Mouse (Mus musculus) myocyte (in vitro differentiated cells): ENCODE data around the gene Rnf114.

Experiments used
- MAX ChIP-seq: IDR thresholded peaks from one replicate; pipeline ENCODE4 v1.6.1; 2011; ENCODE audit warnings: low read depth, mild to moderate bottlenecking, control low read depth
- POLR2A ChIP-seq: IDR thresholded peaks from one replicate; pipeline ENCODE4 v1.6.1; 2011; ENCODE audit warnings: low read depth, mild to moderate bottlenecking, control low read depth, moderate library complexity; ENCODE audit not compliant: insufficient read length
- TCF12 ChIP-seq: IDR thresholded peaks from one replicate; pipeline ENCODE4 v1.6.1; 2011; ENCODE audit warnings: mild to moderate bottlenecking, control low read depth; ENCODE audit not compliant: poor library complexity, insufficient read depth, severe bottlenecking
- USF1 ChIP-seq: IDR thresholded peaks from one replicate; pipeline ENCODE4 v1.6.1; 2011; ENCODE audit warnings: low read depth, mild to moderate bottlenecking, control low read depth, moderate library complexity

- TF ChIP-seq USF1, result no peak
- no peak for TF ChIP-seq MAX
- no peak for TF ChIP-seq POLR2A
- TF ChIP-seq TCF12, result no peak
Measured at GRCm38 (mm10) chr2:167453814-167454213, 38.6 kb upstream of the Rnf114 start.
